Comparison of ENCODE assay signal across 26 mouse cellular contexts in genomic region chr5:120388765-120389164, GRCm38 (mm10). TPM values are rescaled to one million over a fixed set of nuclear protein-coding genes. Genes with fewer than 3 reads are reported as not detected.
DNase-seq lines count a peak whose midpoint lies in the region; ATAC-seq and TF ChIP-seq lines count a peak whose summit lies in the region.
"Had no signal": no experiment of that assay in that cellular context is flagged by ENCODE, and none has a peak within 500 bp of the region (broad histone marks: within the 10 kb centered on the region; RNA-seq: fewer than 3 reads in every experiment).

No protein-coding gene starts in this region.

- TF ChIP-seq CTCF in cerebellum, adult 2 months (IDR thresholded peaks at IDR 0.05; ENCODE audit: borderline replicate concordance, insufficient read depth, low read depth, low read length) = no peak
- no peak for TF ChIP-seq CTCF in brain, embryonic 14.5 days (IDR thresholded peaks at IDR 0.05; ENCODE audit: borderline replicate concordance, extremely low read depth, insufficient read depth, insufficient read length)

- no peak overlapping the region for H3K27ac ChIP-seq in cerebellum, adult 2 months (ENCODE audit: insufficient read depth, low read length)
- H3K27ac ChIP-seq in hindbrain, embryonic 13.5 days = peak overlapping the region; percentile 52
- H3K27ac ChIP-seq in hindbrain, embryonic 11.5 days (ENCODE audit: low read depth, low read length) = no peak overlapping the region
- H3K27ac ChIP-seq: embryonic facial prominence, embryonic 10.5 days; embryonic facial prominence, embryonic 12.5 days; forebrain, embryonic 13.5 days; forebrain, embryonic 15.5 days had no signal

- H3K4me2 ChIP-seq in hindbrain, embryonic 13.5 days = no peak overlapping the region
- no peak overlapping the region for H3K4me2 ChIP-seq in hindbrain, embryonic 11.5 days (replicated peaks; ENCODE audit: low read depth, low read length)
- H3K4me2 ChIP-seq: embryonic facial prominence, embryonic 12.5 days; forebrain, embryonic 13.5 days; forebrain, embryonic 15.5 days had no signal

- no peaks in the 10 kb centered on the region for H3K36me3 ChIP-seq in hindbrain, embryonic 13.5 days
- no peaks in the 10 kb centered on the region for H3K36me3 ChIP-seq in hindbrain, embryonic 11.5 days (ENCODE audit: control insufficient read depth, insufficient read depth, low read length)
- H3K36me3 ChIP-seq: embryonic facial prominence, embryonic 10.5 days; embryonic facial prominence, embryonic 12.5 days; forebrain, embryonic 15.5 days; G1E had no signal

- no peaks in the 10 kb centered on the region for H3K27me3 ChIP-seq in cerebellum, adult 2 months (ENCODE audit: control insufficient read depth, insufficient read depth, low read length)
- H3K27me3 ChIP-seq in hindbrain, embryonic 13.5 days = peaks cover 17% of the 10 kb centered on the region
- 0 out of 2 replicates have a peak, but pooled peaks cover 2% of the 10 kb centered on the region for H3K27me3 ChIP-seq in hindbrain, embryonic 11.5 days (ENCODE audit: control insufficient read depth, insufficient read depth, low read length)
- H3K27me3 ChIP-seq: forebrain, embryonic 15.5 days had no signal

- TF ChIP-seq POLR2A in cerebellum, adult 2 months (IDR thresholded peaks at IDR 0.05; ENCODE audit: borderline replicate concordance, insufficient read depth, low read length) = no peak
- TF ChIP-seq POLR2A in brain, embryonic 14.5 days (IDR thresholded peaks at IDR 0.05; ENCODE audit: borderline replicate concordance, extremely low read depth, insufficient read depth, insufficient read length, poor library complexity, severe bottlenecking) = no peak

- H3K4me1 ChIP-seq in cerebellum, adult 2 months (ENCODE audit: control insufficient read depth, insufficient read depth, low read length) = peaks cover 3% of the 10 kb centered on the region; the same call in 1 of the 2 replicates
- peaks cover 26% of the 10 kb centered on the region for H3K4me1 ChIP-seq in hindbrain, embryonic 13.5 days (replicated peaks)
- H3K4me1 ChIP-seq in hindbrain, embryonic 11.5 days (replicated peaks; ENCODE audit: control insufficient read depth, insufficient read depth, low read length) = no peaks in the 10 kb centered on the region; the same call in 1 of the 2 replicates
- H3K4me1 ChIP-seq: embryonic facial prominence, embryonic 12.5 days had no signal

- intact Hi-C loops in left cerebral cortex, postnatal 4 days (cut with DNase I) = no loop called here
- intact Hi-C loops in left cerebral cortex, postnatal 36 days (cut with DNase I) = no loop called here

- no peaks in the 10 kb centered on the region for H3K9me3 ChIP-seq in hindbrain, embryonic 13.5 days
- no peaks in the 10 kb centered on the region for H3K9me3 ChIP-seq in hindbrain, embryonic 11.5 days (ENCODE audit: control insufficient read depth, low read length)
- H3K9me3 ChIP-seq: embryonic facial prominence, embryonic 12.5 days; forebrain, embryonic 13.5 days; forebrain, embryonic 15.5 days; G1E had no signal

- peak; percentile 55 to 71 for DNase-seq in cerebellum, postnatal 10 days
- DNase-seq in cerebellum, adult 2 months = no peak
- no peak for DNase-seq in hindbrain, embryonic 11.5 days (ENCODE audit: low spot score)
- peak; percentile 65 for DNase-seq in left cerebral cortex, postnatal 4 days
- no peak for DNase-seq in left cerebral cortex, postnatal 36 days (ENCODE audit: low spot score in 2 of 2)
- DNase-seq in brain, embryonic 14.5 days (ENCODE audit: low read depth) = peak; percentile 34
- DNase-seq: adrenal gland, adult 2 months; adrenal gland, postnatal 10 days; adrenal gland, postnatal 25 days; B cell, adult 2 months; cerebellum, adult 11-12 months; cerebellum, adult 8-10 months; cerebellum, adult 9-11 months; cerebellum, postnatal 25 days; forebrain, postnatal 0 days had no signal

- H3K4me3 ChIP-seq in cerebellum, adult 2 months (replicated peaks; ENCODE audit: insufficient read depth, low read depth, low read length) = no peak overlapping the region
- H3K4me3 ChIP-seq in hindbrain, embryonic 13.5 days = no peak overlapping the region
- H3K4me3 ChIP-seq in hindbrain, embryonic 11.5 days (ENCODE audit: low read depth, low read length) = no peak overlapping the region
- H3K4me3 ChIP-seq: embryonic facial prominence, embryonic 10.5 days; embryonic facial prominence, embryonic 12.5 days; forebrain, embryonic 13.5 days; forebrain, embryonic 15.5 days had no signal

- WGBS in cerebellum, adult 2 months = 30% methylated on average over 9 of the region's 9 CpGs
- WGBS in hindbrain, embryonic 13.5 days = 30% methylated on average over 9 of the region's 9 CpGs
- WGBS in hindbrain, embryonic 11.5 days = 26% methylated on average over 9 of the region's 9 CpGs

- no peak for ATAC-seq in hindbrain, embryonic 13.5 days (ENCODE audit: low FRiP score)
- no peak for ATAC-seq in hindbrain, embryonic 11.5 days (ENCODE audit: low FRiP score)
- ATAC-seq: CD4-positive, CD25-positive, alpha-beta regulatory T cell, adult 4 months; forebrain, embryonic 13.5 days; forebrain, embryonic 15.5 days; forebrain, postnatal 0 days had no signal

- no peak overlapping the region for H3K9ac ChIP-seq in hindbrain, embryonic 13.5 days
- no peak overlapping the region for H3K9ac ChIP-seq in hindbrain, embryonic 11.5 days (ENCODE audit: low read depth, low read length)
- H3K9ac ChIP-seq: embryonic facial prominence, embryonic 12.5 days; forebrain, embryonic 13.5 days; forebrain, embryonic 15.5 days; forebrain, postnatal 0 days had no signal

RNA-seq across cellular contexts. Expression of gene Lhx5, which starts 42.7 kb away (rescaled TPM):
- 7.7 and 9.7 TPM in 2 replicates for polyA plus RNA-seq in cerebellum, adult 2 months (2012; rRNA removed)
- polyA plus RNA-seq in hindbrain, embryonic 13.5 days (2015; fragmentation: Nextera tagmentation; extraction: Ambion mirVana) = 48.9 and 50.7 TPM in 2 replicates
- 36.1 and 41.6 TPM in 2 replicates for polyA plus RNA-seq in hindbrain, embryonic 11.5 days (2014; fragmentation: Nextera tagmentation; extraction: Ambion mirVana)
- total RNA-seq in left cerebral cortex, postnatal 4 days (2021) = 1 to 10 TPM in 1 of 2 experiments, under 1 TPM in 1; 0.86 to 1.4 TPM
- total RNA-seq in left cerebral cortex, postnatal 36 days (2021) = not detected
- polyA plus RNA-seq in brain, embryonic 14.5 days (2012; rRNA removed) = 9.3 and 30.0 TPM in 2 replicates
- total RNA-seq: adrenal gland, adult 2 months; adrenal gland, postnatal 10 days; adrenal gland, postnatal 25 days; adrenal gland, postnatal 4 days; CH12.LX had no signal
- polyA plus RNA-seq: adrenal gland, adult 2 months; CD4-positive, CD25-positive, alpha-beta regulatory T cell, adult 4 months; cortical plate, adult 2 months; embryonic facial prominence, embryonic 14.5 days; G1E had no signal

Comparison
In these comparisons a context has a peak if more than half of its experiments do, and no peak if none do; other contexts are left out.
1. DNase-seq: peak in cerebellum, postnatal 10 days (2 of 2), left cerebral cortex, postnatal 4 days (single experiment) and brain, embryonic 14.5 days (single experiment); none in cerebellum, adult 2 months (0 of 2), hindbrain, embryonic 11.5 days (single experiment) and left cerebral cortex, postnatal 36 days (0 of 2).